Mouse (Mus musculus) urinary bladder, postnatal 25 days (tissue): ENCODE results near the gene Lalba.
A peak's percentile ranks its signal among the peaks of the same experiment; 100 is the strongest.
"Not testable (repeated sequence)": the region's sequence is repeated elsewhere in the genome, so short reads cannot be mapped to it uniquely, and the experiment has no call there.

Experiments used
- DNase-seq: peaks from one replicate; pipeline ENCODE4 v3.0.0; 2022; ENCODE audit warnings: low spot score

Lalba gene

DNA sequence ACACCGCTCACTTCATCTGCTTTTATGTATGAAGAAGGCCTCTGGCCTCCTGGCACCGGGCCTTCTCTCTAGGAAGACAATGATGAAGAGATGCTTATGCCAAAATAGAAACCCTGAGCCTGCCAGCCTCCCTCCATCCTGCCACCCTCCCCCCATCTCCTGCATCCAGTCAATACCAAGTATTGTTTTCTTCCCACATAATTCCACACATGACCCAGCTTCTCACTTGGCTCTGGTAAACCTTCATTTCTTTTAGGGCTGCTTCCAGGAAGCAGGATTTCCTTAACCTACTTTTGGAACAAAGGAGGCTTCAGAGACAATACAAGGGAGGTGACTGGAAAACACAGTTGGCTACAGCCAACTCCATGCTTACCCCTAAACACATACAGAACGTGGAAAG lies at the start of gene Lalba:
Gene Lalba, minus strand, starts transcription at position 21 of the 400 bp plus-strand sequence.
- DNase-seq, result no peak

GRCm38 (mm10) chr15:98532281-98532680 lies 49.8 kb upstream of the Lalba start:
- no peak for DNase-seq

DNA sequence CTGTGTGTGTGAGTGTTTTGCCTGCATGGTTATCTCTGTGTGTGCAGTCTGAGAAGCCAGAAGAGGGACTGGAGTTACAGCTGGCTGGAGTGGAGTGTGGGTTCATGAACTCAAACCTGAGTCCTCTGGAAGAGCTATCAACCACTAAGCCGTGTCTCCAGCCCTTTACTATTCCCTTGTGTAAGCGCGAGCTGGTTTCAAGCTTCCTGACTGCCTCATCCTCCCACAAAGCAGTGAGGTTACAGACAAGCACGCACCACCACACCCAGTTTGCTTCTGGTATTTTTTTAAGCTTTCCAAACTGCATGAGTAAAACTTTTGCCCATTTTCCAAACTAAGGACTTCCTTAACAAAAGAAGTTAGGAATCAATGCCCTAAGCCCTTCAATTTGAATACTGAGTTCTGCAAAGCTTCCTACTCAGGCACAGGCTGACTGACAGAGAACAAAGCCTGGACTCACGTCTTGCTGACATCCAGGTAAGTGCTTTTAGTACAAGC lies 45.6 kb upstream of the Lalba start:
- DNase-seq, result no peak

DNA sequence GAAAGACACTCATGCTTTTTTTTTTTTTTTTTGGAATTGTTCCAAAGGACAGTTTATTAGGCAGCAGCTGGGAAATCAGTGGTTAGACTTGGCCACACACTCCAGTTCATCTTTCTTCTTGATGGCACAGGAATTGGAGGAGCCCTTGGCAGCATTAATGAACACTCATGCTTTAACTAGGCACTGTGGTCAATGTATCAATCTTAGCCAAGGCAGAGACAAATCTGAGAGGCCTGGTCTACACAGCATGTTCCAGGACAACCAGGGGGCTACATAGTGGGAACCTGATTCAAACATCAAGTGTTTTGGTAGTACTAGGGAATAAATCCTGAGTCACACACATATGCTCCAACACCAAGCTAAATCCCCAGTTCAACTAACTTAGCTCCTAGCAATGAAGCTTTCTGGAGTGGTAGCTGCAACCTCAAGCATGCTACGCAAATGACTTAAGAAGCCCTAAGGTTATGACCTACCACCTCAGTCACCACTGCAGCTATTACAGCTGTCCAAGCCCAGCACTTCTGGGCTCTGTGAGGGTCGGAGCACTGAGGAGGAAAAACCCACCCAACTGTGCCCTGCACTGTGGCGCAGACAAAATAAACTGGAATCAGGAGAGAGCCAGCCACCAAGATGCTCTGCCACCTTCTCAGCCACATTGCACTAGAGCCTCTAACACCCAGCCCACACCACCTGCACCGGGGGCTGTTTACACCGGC lies 44.7 kb upstream of the Lalba start:
- no peak for DNase-seq

DNA sequence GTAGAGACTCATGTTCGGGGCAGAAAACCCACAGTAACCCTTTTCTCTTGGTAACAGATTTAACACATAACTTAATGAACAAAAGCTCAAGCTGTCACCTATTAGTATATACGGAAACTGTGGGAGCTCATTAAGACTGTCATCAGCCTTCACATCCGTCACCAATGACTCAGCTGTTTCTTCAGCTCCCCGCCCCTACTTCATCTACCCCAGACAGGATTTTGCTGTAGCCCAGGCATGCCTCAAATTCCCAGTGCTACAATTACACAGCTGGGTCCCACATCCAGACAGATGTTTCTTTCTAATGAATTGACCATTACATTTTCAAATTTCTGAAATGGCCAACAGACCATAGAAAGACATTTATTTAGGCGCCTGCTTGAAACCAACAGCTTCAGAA lies 43.5 kb upstream of the Lalba start:
- DNase-seq, result no peak

GRCm38 (mm10) chr15:98521245-98521644 lies 38.7 kb upstream of the Lalba start:
- no peak for DNase-seq

GRCm38 (mm10) chr15:98517380-98518355 lies 35.1 kb upstream of the Lalba start:
- DNase-seq, result peak; percentile 49

DNA sequence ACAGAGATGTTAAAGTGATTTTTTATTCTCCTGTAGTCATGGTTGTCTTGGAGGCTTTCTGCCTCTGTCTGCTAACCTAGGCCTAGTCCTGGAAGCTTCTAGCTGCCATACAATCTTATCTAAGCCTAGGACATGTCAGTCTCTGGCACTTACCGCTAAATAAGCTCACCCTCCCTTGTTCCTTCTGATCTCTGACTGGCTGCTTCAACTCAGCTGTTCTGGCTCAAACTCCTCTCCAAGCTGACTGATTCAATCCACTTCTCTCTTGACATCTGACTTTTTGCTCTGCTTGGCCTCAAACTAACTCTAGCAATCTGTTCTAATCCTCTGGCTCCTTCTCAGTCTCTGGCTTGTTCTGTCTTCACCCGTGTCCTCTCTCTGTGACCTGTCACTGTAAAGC lies 32.3 kb upstream of the Lalba start:
- DNase-seq, result not testable (repeated sequence)

DNA sequence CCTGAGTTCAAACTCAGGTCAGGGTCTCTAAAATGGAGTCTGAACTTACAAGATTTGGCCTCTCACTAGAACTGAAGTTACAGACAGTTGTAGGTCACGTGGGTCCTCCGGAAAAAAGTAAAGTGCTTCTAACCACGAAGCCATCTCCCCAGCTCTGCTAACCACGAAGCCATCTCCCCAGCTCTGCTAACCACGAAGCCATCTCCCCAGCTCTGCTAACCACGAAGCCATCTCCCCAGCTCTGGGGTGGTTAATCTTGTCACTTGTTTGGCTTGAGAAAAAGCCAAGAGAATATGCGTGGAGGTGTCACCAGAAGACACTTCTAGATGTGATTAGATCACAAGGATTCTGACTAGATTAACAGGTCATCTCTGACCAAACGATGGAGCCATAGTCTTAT lies 31.6 kb upstream of the Lalba start:
- no peak for DNase-seq

DNA sequence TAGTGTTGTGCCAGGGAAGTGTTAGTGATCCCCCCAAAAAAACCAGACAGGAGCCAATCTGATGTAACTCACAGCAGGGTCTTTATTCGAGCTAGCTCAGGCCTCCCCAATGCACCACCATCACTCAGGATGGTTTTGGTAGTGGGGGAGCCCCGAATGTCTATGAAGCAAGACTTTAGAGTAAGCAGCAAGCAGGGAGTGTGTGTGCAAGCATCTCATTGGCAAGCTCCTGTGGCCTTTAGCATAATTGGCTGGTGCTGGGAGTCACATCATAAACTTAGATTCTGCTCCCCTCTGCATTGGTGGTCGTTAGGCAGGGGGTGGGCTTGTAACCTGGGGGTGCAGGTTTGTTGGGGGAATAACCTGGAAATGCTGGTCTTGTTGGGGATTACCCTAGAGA lies 31.2 kb upstream of the Lalba start:
- DNase-seq, result not testable (repeated sequence)

GRCm38 (mm10) chr15:98512799-98513321 lies 30.3 kb upstream of the Lalba start:
- DNase-seq, result peak; percentile 40

DNA sequence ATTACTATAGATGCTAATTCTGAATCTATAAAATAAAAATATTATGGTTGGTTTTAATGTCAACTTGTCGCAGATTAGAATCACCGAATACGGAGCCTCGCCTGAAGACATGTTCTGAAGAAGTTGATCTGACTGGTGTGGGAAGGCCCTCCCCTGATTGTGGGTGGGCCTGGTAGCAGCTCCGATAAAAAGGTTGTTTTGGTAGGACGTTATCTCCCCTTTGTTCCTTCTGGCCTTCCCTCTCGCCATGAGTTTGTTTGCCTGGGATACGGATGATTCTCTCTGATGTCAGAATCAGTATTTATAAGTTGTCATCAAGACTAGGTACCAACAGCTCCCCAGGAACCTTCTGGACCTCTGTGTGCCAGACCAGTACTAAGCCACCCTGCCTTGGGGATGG lies 29.7 kb upstream of the Lalba start:
- DNase-seq, result no peak

DNA sequence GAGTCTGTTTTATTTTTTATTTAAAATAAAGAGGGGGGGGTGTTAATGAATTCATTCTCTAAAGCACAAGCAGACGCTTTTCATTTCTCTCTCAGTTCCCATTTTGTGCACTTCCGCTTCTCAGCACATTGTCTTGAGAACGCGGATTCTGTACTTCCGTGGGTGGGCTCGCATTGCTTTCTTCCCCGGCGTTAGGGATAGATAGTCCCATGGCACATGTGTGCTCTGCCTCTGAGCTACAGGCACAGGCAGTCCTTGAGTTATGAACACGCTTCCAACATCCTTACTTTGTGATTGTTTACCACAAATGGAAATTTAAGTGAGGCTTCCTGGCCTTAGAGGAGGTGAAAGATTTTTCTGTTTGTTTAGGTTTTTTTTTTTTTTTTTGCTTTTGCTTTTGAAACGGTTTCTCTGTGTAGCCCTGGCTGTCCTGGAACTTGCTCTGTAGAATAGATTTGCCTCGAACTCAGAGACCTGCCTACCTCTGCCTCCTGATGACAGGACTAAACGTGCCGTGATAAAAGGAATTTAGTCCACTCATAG lies 28.9 kb upstream of the Lalba start:
- DNase-seq, result no peak

DNA sequence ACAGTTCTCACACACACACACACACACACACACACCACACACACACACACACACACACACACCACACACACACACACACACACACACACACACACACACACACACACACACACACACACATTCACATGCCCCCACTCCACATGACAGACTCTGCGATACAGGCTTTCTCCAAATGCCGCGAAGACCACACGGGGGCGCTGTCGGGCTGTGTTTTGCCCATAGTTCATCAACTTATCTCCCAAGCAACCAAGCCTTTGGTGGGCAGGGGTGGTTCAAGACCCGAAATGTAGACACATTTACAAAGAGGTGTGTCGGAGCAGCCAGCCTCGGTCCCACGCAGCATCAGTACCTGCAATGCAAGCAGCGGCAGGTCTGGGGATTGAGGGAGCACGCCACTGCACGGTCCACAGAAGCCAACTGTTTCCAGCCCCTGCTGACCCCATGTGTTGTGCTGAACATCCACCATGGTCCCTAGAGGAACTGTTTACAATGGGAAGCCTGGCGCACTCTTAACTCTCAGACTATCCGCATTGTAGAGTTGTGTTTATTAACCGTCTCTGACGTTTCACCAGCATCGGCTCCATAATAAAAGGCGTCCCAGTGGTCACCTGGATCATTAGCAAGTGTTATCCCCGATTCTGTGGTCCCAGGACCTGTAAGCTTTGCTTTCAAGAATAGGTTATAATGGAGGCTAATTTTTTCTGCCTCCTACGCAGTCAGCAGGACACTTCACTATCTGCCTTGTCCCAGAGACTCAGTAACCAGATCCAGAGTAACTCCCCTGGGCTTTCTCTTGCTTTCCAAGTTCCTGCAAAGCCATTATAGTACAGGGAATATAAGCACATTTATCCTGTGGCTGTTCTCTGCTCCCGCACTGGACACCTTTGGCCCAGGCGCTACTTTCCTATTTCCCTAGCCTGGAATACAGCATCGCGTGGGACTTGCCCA lies 28.2 kb upstream of the Lalba start:
- DNase-seq, result peak; percentile 73

DNA sequence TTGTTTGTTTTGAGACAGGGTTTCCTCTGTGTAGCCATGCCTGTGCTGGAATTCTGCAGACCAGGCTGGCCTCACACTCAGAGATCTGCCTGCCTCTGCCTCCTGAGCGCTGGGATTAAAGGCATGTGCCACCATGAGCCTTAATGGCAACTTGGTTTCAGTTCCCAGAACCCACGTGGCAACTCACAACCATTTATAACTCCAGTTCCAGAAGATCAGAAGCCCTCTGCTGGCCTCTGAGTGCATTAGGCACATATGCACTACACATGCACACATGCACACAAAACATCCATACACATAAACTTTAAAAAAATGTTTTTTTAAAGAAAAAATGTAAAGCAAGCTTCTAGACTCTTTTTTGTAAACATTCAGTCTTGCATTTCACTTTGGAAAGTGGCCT lies 26.9 kb upstream of the Lalba start:
- DNase-seq, result no peak

DNA sequence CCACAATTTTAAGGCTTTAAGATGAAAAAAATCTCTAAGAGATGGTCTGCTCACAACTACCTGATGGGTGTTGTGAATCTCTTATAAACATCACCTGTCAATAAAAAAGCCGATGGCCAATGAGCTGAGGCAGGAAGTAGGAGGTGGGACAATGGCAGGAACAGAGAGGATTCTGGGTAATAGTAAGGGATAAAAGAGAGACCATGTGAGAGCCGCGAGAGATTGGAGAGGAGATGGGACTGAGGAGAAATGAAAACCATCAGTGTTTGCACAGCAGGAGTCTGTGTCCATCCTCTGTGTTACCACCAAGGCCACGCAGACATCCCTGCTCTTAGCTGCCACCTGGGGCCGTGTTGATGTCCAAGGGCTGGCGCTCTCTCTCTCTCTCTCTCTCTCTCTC lies 24.8 kb upstream of the Lalba start:
- DNase-seq, result no peak

GRCm38 (mm10) chr15:98506253-98506957 lies 23.9 kb upstream of the Lalba start:
- DNase-seq, result no peak

DNA sequence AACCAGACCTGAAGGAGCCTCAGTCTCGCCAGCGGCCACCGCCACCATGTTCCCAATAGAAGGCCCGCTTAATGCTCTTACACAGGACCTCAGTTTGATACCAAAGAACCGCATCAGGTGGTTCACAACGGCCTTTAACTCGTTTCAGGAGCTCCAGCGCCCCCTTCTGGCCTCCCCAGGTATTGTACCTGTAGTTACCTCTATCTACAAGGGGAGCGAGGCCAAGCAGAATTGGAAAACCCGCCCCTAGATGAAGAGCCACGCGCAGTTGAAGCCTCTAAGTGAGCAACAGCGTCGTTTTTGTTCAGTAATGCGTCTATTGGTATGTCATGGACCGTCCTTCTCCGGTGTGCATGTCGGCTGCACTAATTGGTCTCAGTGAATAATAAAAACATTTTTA lies 22.0 kb upstream of the Lalba start:
- DNase-seq, result peak; percentile 64

DNA sequence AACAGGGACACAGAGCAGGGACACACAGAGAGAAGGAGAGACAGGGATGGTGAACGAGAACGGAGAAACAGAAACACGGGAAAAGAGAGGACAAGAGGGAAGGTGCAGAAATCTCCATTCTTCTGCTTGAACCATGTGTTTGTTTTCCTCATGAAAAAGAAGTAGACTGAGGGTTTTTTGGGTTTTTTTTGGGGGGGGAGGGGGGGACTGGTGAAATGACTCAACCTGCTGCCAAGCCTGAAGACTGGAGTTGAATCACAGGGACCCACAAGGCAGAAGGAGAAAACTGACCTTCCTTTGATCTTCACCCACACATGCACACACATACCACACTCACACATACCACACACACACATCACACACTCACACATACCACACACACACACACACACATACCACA lies 20.8 kb upstream of the Lalba start:
- DNase-seq, result no peak

DNA sequence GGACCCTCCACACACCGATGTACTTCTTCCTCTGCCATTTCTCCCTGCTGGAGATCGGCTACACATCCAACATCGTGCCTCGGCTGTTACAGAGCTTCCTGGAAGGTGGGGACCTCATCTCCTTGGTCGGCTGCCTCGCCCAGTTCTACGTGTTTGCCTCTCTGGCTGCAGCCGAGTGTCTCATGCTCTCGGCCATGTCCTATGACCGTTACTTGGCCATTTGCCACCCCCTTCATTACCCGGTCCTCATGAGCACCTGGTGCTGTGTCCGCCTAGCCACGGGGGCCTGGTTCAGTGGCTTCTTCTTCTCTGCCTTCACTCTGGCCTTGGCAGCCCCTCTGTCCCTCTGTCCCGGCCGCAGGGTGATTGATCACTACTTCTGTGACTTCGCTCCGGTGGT lies 15.1 kb upstream of the Lalba start:
- DNase-seq, result no peak

DNA sequence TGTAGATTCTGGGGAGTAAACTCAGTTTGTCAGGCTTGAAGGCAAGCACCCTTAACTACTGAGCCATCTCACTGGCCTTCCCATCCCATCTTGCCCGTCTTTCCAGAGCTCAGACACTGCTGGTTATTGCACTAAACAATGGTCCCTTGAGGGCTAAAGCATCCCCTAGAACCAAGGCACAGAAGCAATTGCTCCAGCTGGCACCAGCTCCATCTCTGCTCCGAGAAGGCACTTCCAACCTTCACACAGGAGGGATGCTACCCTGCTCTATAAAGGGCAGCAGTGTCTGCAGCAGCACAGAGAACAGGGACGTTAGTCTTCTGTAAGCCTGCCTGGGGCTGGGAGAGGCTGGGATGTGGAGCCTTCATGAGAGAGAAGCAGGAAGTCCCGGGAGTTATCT lies 9.6 kb upstream of the Lalba start, which contains the start of gene Olfr279:
Gene Olfr279, plus strand, starts transcription at position 301 of the 400 bp plus-strand sequence.
- no peak for DNase-seq
